Mouse (Mus musculus) embryonic facial prominence, embryonic 15.5 days (tissue): ENCODE results near the gene Ugt1a9. TPM values are rescaled to one million over a fixed set of nuclear protein-coding genes. Genes with fewer than 3 reads are reported as not detected.

Experiments
- ATAC-seq: fragments of 200-750 bp; cut with Nextera tagmentation; 2 replicates; pipeline ENCODE4 v1.8.0; 2017; ENCODE audit warnings: low read depth, moderate TSS enrichment; ENCODE audit not compliant: insufficient number of reproducible peaks, low FRiP score, low TSS enrichment
- H3K27ac ChIP-seq: fragments of 300-500 bp; sonication (generic); replicated peaks from 2 replicates; pipeline ENCODE4 v1.5.1; 2015; ENCODE audit warnings: mild to moderate bottlenecking, inconsistent platforms
- H3K27me3 ChIP-seq: fragments of 300-500 bp; sonication (generic); 2 replicates; pipeline ENCODE4 v1.6.1; 2015; ENCODE audit warnings: inconsistent platforms
- H3K36me3 ChIP-seq: fragments of 300-500 bp; sonication (generic); 2 replicates; pipeline ENCODE4 v1.6.1; 2015; ENCODE audit warnings: mild to moderate bottlenecking, inconsistent platforms
- H3K4me1 ChIP-seq: fragments of 300-500 bp; sonication (generic); 2 replicates; pipeline ENCODE4 v1.6.1; 2015; ENCODE audit warnings: inconsistent platforms
- H3K4me2 ChIP-seq: fragments of 300-500 bp; sonication (generic); replicated peaks from 2 replicates; pipeline ENCODE4 v1.6.1; 2015; ENCODE audit warnings: mild to moderate bottlenecking, inconsistent platforms
- H3K4me3 ChIP-seq: fragments of 300-500 bp; sonication (generic); replicated peaks from 2 replicates; pipeline ENCODE4 v1.5.1; 2015; ENCODE audit warnings: mild to moderate bottlenecking, inconsistent platforms
- H3K9ac ChIP-seq: fragments of 300-500 bp; sonication (generic); 2 replicates; pipeline ENCODE4 v1.6.1; 2015; ENCODE audit warnings: inconsistent platforms
- H3K9me3 ChIP-seq: fragments of 300-500 bp; sonication (generic); replicated peaks from 2 replicates; pipeline ENCODE4 v1.6.1; 2016; ENCODE audit warnings: inconsistent platforms
- WGBS: fragments of 180-500 bp; shearing (Covaris S2); methylation state at CpG from one replicate; pipeline ENCODE4 v1.1.7; 2015; 5-methylcytosine and 5-hydroxymethylcytosine counted together
- polyA plus RNA-seq: library from polyadenylated mRNA; unstranded; fragments of >200 nt; fragmentation: Nextera tagmentation; extraction: Ambion mirVana; gene quantifications from 2 replicates; pipeline ENCODE4 v1.2.1, GENCODE M21; 2015

Ugt1a9 gene
- polyA plus RNA-seq, 1 experiment from 2014 or later, result not detected

DNA sequence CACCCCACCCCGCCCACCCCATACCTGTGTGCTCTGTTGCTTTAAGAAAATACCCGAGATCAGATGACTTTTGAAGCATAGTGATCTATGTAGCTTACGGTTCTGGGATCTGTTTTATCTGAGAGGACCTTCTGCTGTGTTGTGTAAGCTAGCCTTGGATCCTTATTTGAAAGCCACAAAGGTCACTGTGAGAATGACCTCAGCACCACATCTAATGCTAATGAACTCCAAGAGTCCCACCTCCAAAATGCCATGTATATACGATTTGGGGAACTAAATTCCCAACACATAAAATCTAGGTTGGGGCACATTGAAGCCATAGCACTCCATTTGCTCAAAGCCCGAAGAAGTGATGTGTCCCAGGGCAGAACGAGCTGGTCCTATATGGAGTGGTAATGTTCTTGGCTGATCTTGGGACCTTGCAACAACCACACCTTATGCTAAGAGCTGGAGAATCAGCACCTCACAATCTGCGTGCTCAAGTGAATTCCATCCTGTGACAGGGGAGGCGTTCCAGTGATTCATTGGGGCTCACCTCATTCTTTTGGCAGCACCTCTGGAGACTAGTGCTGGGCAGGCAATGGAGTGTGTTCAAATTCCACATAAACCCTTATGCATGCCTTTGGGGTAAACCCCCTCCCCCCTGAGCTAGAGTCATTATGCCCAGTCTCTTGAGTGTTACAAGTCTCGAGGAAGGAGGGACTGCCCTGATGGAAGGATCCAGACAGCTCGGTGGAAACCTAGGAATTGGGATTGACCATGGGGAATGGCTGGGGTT is 186.5 kb downstream of the Ugt1a9 start:
- no peak overlapping the region for H3K4me3 ChIP-seq
- H3K4me1 ChIP-seq, result peaks cover 9% of the 10 kb centered on the region
- 72% methylated on average over 10 of the region's 10 CpGs for WGBS
- no peaks in the 10 kb centered on the region for H3K27me3 ChIP-seq
- H3K36me3 ChIP-seq, result peaks cover 27% of the 10 kb centered on the region
- no peak overlapping the region for H3K27ac ChIP-seq
- H3K9me3 ChIP-seq, result peaks cover 19% of the 10 kb centered on the region; the same call in 1 of the 2 replicates
- no peak overlapping the region for H3K4me2 ChIP-seq
- no peak overlapping the region for H3K9ac ChIP-seq
- ATAC-seq, result no peak

GRCm38 (mm10) chr1:88257681-88258080 is 187.1 kb downstream of the Ugt1a9 start:
- H3K27ac ChIP-seq, result no peak overlapping the region
- peaks cover 34% of the 10 kb centered on the region for H3K36me3 ChIP-seq
- H3K4me1 ChIP-seq, result peaks cover 9% of the 10 kb centered on the region
- no peaks in the 10 kb centered on the region for H3K27me3 ChIP-seq
- no peak overlapping the region for H3K9ac ChIP-seq
- no peak for ATAC-seq
- peaks cover 13% of the 10 kb centered on the region; the same call in 1 of the 2 replicates for H3K9me3 ChIP-seq
- H3K4me2 ChIP-seq, result no peak overlapping the region
- H3K4me3 ChIP-seq, result no peak overlapping the region
- WGBS, result 78% methylated on average over 6 of the region's 6 CpGs

DNA sequence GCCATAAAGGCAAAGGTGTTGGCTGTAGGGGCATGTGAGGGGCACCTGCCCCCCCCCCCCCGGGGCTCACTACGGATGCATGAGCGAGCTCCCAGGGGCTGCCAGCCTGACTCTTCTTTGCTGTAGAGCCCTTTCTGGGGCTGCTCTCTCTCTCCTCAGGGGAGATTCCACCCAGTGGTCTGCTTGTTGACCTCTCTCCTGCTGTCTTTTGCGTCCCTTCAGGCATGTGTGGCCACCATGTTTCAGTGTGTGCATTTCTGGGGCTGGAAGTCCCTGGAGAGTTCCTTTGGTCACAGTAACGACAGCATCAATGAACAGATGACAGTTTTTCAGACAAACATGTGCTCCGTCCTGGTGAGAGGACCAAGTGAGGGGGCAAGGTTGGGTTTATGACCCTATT is 187.8 kb downstream of the Ugt1a9 start:
- H3K27me3 ChIP-seq, result no peaks in the 10 kb centered on the region
- WGBS, result 64% methylated on average over 6 of the region's 6 CpGs
- H3K9me3 ChIP-seq, result peaks cover 10% of the 10 kb centered on the region; the same call in 1 of the 2 replicates
- H3K4me2 ChIP-seq, result no peak overlapping the region
- ATAC-seq, result no peak
- peaks cover 9% of the 10 kb centered on the region for H3K4me1 ChIP-seq
- H3K9ac ChIP-seq, result no peak overlapping the region
- H3K27ac ChIP-seq, result no peak overlapping the region
- no peak overlapping the region for H3K4me3 ChIP-seq
- peaks cover 40% of the 10 kb centered on the region for H3K36me3 ChIP-seq

GRCm38 (mm10) chr1:88258881-88259642 is 188.5 kb downstream of the Ugt1a9 start:
- H3K4me2 ChIP-seq, result no peak overlapping the region
- H3K4me3 ChIP-seq, result no peak overlapping the region
- peaks cover 9% of the 10 kb centered on the region for H3K4me1 ChIP-seq
- ATAC-seq, result no peak
- peaks cover 47% of the 10 kb centered on the region for H3K36me3 ChIP-seq
- no peak overlapping the region for H3K9ac ChIP-seq
- 70% methylated on average over 8 of the region's 8 CpGs for WGBS
- H3K9me3 ChIP-seq, result peaks cover 10% of the 10 kb centered on the region; the same call in 1 of the 2 replicates
- H3K27ac ChIP-seq, result peak overlapping the region; percentile 4; the same call in 1 of the 2 replicates
- no peaks in the 10 kb centered on the region for H3K27me3 ChIP-seq

DNA sequence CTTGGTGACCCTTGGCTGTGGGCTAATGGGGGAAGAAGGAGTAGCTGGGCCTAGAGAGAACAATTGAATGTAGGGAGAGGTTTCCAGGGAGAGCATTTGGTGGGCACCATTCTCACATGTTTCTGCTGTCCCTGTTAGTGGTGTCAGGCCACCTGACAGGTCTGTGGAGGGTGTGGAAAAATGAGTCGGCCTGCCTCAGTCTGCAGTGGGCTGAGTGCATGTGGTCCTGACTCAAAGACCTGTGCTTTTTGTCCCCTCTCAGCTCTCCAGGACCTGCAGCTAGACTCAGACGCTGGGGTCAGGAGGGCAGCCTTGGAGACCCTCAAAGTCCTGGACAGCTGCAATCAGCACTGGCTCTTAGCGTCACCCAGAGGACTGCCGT is 189.0 kb downstream of the Ugt1a9 start:
- ATAC-seq, result no peak
- Histone ChIP-seq H3K4me1 (peaks cover 9% of the 10 kb centered on the region), H3K9ac (no peak overlapping the region), H3K27me3 (no peaks in the 10 kb centered on the region), H3K36me3 (peaks cover 53% of the 10 kb centered on the region), H3K27ac (no peak overlapping the region; the same call in 1 of the 2 replicates), H3K4me2 (no peak overlapping the region), H3K4me3 (no peak overlapping the region), H3K9me3 (peaks cover 6% of the 10 kb centered on the region; the same call in 1 of the 2 replicates)
- WGBS, result 73% methylated on average over 4 of the region's 4 CpGs

DNA sequence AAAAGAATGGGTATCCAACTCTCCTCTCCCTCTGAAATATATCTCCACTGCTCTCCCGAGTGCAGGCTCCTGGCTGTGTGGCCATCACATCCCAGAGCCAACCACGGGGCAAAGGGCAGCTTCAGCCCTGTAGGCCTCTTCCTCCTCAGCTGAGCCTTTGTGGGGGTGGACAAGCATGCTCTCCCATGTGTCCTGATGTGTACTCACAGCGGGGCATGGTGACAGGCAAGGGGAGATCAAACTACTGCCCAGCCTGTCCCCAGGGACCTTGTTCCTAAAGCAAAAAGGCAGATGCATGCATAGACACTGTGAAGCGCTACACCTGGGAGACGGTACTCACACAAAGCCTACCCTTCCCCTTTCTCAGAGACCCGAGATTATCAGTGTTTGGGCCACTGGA is 189.5 kb downstream of the Ugt1a9 start:
- no peak overlapping the region for H3K9ac ChIP-seq
- H3K9me3 ChIP-seq, result peaks cover 2% of the 10 kb centered on the region; the same call in 1 of the 2 replicates
- peaks cover 58% of the 10 kb centered on the region for H3K36me3 ChIP-seq
- no peaks in the 10 kb centered on the region for H3K27me3 ChIP-seq
- H3K4me2 ChIP-seq, result no peak overlapping the region
- no peak overlapping the region for H3K4me3 ChIP-seq
- H3K27ac ChIP-seq, result no peak overlapping the region
- 77% methylated on average over 6 of the region's 6 CpGs for WGBS
- ATAC-seq, result peak; percentile 4; the same call in 1 of the 2 replicates
- H3K4me1 ChIP-seq, result peaks cover 9% of the 10 kb centered on the region

DNA sequence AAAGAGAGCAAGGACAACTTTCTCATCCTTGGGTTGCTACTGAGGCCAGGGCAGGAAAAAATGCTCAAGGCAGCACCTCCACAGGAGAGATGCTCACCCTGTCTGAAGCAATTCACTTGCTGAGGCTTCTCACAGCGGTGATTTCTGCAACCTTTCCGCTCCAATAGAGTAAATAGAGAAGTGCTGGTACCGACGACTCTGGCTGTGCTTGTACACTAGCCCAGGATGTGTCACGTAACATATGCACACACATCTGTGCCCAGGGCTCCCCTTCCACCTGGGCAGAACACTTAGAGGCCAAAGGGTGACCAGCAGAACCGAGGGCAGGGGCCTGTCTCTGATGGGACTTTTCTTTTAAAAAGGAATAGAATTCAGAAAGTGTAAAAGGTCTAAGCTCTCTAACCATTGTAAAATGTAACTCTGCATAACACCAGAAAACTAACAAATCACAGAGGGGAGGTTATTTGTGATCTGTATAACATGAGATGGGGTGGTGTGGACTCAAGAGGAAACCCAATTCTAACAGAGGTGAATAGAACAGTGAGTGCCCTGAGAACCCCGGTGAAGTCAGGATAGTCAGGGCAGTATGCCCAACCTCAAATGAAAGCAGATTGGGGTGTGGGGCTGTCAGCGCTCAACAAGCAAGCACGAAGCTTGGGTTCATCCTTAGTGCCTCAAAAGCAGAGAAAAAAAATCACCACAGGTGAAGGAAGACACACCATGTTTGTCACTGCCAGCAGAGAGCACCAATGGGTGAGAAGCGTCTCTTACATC is 190.2 kb downstream of the Ugt1a9 start:
- Histone ChIP-seq H3K27me3 (no peaks in the 10 kb centered on the region), H3K9me3 (no peaks in the 10 kb centered on the region; the same call in 1 of the 2 replicates), H3K4me3 (no peak overlapping the region), H3K36me3 (peaks cover 65% of the 10 kb centered on the region), H3K4me2 (no peak overlapping the region), H3K27ac (no peak overlapping the region), H3K9ac (no peak overlapping the region), H3K4me1 (peaks cover 9% of the 10 kb centered on the region)
- no peak for ATAC-seq
- 83% methylated on average over 10 of the region's 10 CpGs for WGBS

DNA sequence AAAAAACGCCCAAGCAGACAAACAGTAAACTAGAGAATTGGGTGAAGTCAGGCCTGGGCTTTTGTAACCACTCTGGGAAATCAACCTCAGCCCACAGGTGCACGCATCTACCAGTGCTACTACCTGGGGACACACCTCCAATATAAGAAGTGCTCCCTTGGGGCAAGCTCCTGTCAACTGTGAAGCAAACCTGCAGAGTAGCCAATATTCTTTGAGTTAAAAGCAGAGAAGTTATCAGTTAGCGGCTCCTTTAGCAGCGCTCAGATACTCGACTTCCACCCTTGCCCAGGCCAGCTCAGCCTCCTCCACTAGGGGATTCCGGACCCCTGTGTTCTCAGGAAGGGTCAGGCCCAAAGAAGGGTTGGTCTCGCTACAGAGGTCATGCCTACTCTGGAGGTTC is 191.1 kb downstream of the Ugt1a9 start:
- H3K4me1 ChIP-seq, result peaks cover 9% of the 10 kb centered on the region
- ATAC-seq, result 0 out of 2 replicates have a peak, but pooled peaks have one; percentile 3
- H3K27ac ChIP-seq, result peak overlapping the region; percentile 0; the same call in 1 of the 2 replicates
- WGBS, result 85% methylated on average over 7 of the region's 7 CpGs
- H3K36me3 ChIP-seq, result peaks cover 74% of the 10 kb centered on the region
- H3K9me3 ChIP-seq, result no peaks in the 10 kb centered on the region; the same call in 1 of the 2 replicates
- no peak overlapping the region for H3K4me2 ChIP-seq
- H3K9ac ChIP-seq, result no peak overlapping the region
- no peak overlapping the region for H3K4me3 ChIP-seq
- H3K27me3 ChIP-seq, result no peaks in the 10 kb centered on the region

- 66% methylated on average over 4 of the region's 4 CpGs for WGBS
- peak; percentile 20 for ATAC-seq
- Histone ChIP-seq H3K27me3 (no peaks in the 10 kb centered on the region), H3K36me3 (peaks cover 79% of the 10 kb centered on the region), H3K27ac (peak overlapping the region; percentile 0; the same call in 1 of the 2 replicates), H3K4me1 (peaks cover 9% of the 10 kb centered on the region), H3K9me3 (no peaks in the 10 kb centered on the region; the same call in 1 of the 2 replicates), H3K4me3 (no peak overlapping the region), H3K4me2 (no peak overlapping the region), H3K9ac (no peak overlapping the region)
Measured at GRCm38 (mm10) chr1:88262255-88262654, 191.7 kb downstream of the Ugt1a9 start.

GRCm38 (mm10) chr1:88262961-88263360 is 192.4 kb downstream of the Ugt1a9 start:
- H3K9ac ChIP-seq, result no peak overlapping the region
- H3K27me3 ChIP-seq, result no peaks in the 10 kb centered on the region
- 65% methylated on average over 6 of the region's 6 CpGs for WGBS
- peaks cover 9% of the 10 kb centered on the region for H3K4me1 ChIP-seq
- no peak overlapping the region for H3K4me3 ChIP-seq
- no peaks in the 10 kb centered on the region; the same call in 1 of the 2 replicates for H3K9me3 ChIP-seq
- H3K4me2 ChIP-seq, result no peak overlapping the region
- H3K36me3 ChIP-seq, result peaks cover 86% of the 10 kb centered on the region
- H3K27ac ChIP-seq, result 0 out of 2 replicates have a peak overlapping the region, but pooled peaks have one; percentile 0
- no peak for ATAC-seq
